Mouse (Mus musculus) Muller cell, postnatal 12 days (primary cell): ENCODE measurements around the gene Frmd5.

Experiments
- DNase-seq: peaks from one replicate; pipeline ENCODE4 v3.0.0-alpha.2; 2015; ENCODE audit errors: inconsistent ontology term

Gene Frmd5

GRCm38 (mm10) chr2:121761861-121762260 is 45.0 kb downstream of the Frmd5 start:
- DNase-seq: no peak

GRCm38 (mm10) chr2:121761281-121761795 is 45.5 kb downstream of the Frmd5 start:
- DNase-seq: no peak

- DNase-seq: no peak
Observed at GRCm38 (mm10) chr2:121760646-121761045, 46.2 kb downstream of the Frmd5 start.

GRCm38 (mm10) chr2:121758258-121758657 is 48.6 kb downstream of the Frmd5 start:
- DNase-seq: no peak

GRCm38 (mm10) chr2:121756336-121756735 is 50.6 kb downstream of the Frmd5 start:
- DNase-seq: no peak

GRCm38 (mm10) chr2:121755056-121755455 is 51.8 kb downstream of the Frmd5 start:
- peak; percentile 4 for DNase-seq

- DNase-seq: no peak
Observed at GRCm38 (mm10) chr2:121750121-121750520, 56.8 kb downstream of the Frmd5 start.

- DNase-seq: no peak
Observed at GRCm38 (mm10) chr2:121741151-121741550, 65.7 kb downstream of the Frmd5 start.

- DNase-seq: no peak
Observed at GRCm38 (mm10) chr2:121739410-121739809, 67.5 kb downstream of the Frmd5 start.

GRCm38 (mm10) chr2:121733426-121733825 is 73.5 kb downstream of the Frmd5 start:
- no peak for DNase-seq

GRCm38 (mm10) chr2:121730486-121730885 is 76.4 kb downstream of the Frmd5 start:
- no peak for DNase-seq

- no peak for DNase-seq
Observed at GRCm38 (mm10) chr2:121728907-121729575, 77.8 kb downstream of the Frmd5 start.

GRCm38 (mm10) chr2:121724866-121725265 is 82.0 kb downstream of the Frmd5 start:
- DNase-seq: no peak

- no peak for DNase-seq
Observed at GRCm38 (mm10) chr2:121723796-121724195, 83.1 kb downstream of the Frmd5 start.

- no peak for DNase-seq
Observed at GRCm38 (mm10) chr2:121719000-121719399, 87.9 kb downstream of the Frmd5 start.

- DNase-seq: no peak
Observed at GRCm38 (mm10) chr2:121717133-121717532, 89.8 kb downstream of the Frmd5 start.

- no peak for DNase-seq
Observed at GRCm38 (mm10) chr2:121713567-121713966, 93.3 kb downstream of the Frmd5 start.

GRCm38 (mm10) chr2:121711748-121712384 is 95.0 kb downstream of the Frmd5 start:
- no peak for DNase-seq

- DNase-seq: no peak
Observed at GRCm38 (mm10) chr2:121709096-121709495, 97.8 kb downstream of the Frmd5 start.

- DNase-seq: no peak
Observed at GRCm38 (mm10) chr2:121707461-121707860, 99.4 kb downstream of the Frmd5 start.

- no peak for DNase-seq
Observed at GRCm38 (mm10) chr2:121705756-121706155, 101.1 kb downstream of the Frmd5 start.

GRCm38 (mm10) chr2:121699331-121699730 is 107.6 kb downstream of the Frmd5 start:
- no peak for DNase-seq

- DNase-seq: no peak
Observed at GRCm38 (mm10) chr2:121695436-121695835, 111.5 kb downstream of the Frmd5 start.
